Mouse (Mus musculus): ENCODE results near the gene Rccd1.

Gene Rccd1

DNA sequence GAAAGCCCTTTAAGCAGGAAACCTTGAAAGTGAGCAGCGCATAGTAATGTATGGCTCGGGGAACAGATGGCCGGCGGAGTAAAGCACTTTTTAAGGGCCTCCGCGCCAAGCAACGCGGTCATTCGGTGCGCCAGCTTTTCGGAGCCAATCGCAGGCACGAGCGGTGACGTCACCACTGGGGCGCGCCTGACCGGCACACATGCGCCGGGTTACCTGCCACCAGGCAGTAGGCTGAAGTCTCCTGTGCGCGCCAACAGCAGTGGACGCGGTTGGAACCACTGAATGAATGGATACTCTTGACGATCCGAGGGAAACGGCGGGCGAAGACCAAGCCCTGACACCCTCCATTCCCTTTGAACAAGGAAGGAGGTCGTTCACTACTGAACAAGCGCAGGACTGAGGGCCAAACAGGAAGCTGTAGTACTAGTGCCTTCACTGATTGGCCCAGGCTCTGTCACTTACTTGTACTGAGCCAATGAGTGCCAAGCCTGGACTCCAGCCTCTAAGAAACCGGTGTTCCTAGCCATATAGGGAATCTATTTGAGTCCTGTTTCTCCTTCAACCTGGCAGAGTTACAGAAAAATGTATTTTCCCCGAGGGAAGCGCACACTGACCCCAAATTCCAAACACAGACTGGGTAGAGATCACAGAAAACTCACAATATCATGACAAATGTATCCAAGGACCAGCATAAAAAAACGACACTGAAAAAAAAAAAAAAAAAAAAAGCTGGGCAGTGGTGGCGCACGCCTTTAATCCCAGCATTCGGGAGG lies at the start of gene Rccd1:
Gene Rccd1 (minus strand): TSS at position 412 of the 773 bp plus-strand sequence.
- DNase-seq (ENCODE audit: low spot score), result peak; percentile 88

DNA sequence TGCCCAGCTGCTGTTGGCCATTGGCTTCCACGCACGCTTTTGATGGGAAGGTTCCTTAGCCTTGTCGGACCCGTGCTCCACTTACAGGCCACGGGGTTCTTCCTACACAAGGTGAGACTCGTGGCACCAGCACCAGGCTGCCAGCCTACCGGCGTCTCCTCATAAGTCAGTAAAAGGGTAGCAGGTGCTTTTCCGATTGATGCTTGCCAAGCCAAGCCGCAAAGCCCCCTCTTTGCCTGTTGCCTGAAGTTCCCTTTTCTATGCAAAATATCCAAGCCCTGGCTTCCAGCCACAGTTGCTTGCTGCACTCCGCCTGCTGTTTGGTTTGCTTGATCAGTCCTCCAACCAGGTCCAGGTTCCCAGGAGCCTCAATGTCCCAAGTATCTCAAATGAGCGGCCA lies 49.6 kb upstream of the Rccd1 start:
- DNase-seq (ENCODE audit: low spot score), result no peak

DNA sequence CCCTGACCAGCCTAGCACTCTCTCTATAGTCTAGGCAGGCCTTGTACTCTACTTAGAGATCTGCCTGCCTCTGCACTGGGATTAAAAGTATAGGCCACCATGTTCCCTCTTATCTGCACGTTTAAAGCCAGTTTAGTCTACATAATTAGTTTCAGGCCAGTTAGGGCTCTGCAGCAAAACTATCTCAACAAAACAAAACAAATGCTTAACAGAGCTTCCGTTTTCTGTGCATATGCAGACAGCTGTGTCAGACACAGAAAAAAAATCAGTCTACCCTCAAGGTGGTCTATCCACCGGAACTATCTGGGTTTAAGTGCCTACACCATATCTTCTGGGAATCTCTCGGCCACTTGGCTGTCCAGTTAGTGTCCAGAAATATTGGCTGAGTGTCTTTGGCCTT lies 49.1 kb upstream of the Rccd1 start:
- DNase-seq (ENCODE audit: low spot score), result no peak

DNA sequence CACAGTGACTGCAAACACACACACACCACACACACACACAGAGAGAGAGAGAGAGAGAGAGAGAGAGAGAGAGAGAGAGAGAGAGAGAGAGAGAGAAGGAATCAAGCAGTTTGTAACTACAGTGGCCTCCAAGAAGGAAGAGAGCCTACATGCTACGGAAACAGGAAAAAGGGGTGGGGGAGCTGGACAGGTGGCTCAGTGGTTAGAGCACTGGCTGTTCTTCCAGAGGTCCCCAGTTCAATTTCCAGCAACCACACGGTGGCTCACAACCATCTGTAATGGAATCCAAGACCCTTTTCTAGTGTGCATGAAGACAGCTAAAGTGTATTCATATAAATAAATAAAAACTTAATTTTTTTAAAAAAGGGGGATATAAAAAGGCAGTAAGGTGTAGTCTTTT lies 48.4 kb upstream of the Rccd1 start:
- no peak for DNase-seq (ENCODE audit: low spot score)

DNA sequence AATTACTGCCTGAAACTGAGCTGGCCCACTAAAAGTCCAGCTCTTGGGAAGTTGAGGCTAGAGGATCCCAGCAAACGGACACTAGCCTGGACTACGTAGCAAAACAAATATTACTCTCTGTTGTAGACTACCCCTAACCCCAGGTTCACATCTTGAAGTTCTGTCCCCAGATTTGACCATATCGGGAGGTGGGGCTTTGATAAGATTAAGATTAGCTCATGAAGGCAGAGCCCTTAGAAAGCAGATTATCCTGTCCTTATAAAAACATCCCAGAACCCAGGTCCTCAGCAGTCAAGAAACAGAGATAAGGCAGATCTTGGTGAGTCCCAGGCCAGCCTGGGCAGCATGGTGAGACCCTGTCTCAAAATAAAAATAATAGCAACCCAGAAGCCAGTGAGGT lies 47.9 kb upstream of the Rccd1 start:
- no peak for DNase-seq (ENCODE audit: low spot score)

DNA sequence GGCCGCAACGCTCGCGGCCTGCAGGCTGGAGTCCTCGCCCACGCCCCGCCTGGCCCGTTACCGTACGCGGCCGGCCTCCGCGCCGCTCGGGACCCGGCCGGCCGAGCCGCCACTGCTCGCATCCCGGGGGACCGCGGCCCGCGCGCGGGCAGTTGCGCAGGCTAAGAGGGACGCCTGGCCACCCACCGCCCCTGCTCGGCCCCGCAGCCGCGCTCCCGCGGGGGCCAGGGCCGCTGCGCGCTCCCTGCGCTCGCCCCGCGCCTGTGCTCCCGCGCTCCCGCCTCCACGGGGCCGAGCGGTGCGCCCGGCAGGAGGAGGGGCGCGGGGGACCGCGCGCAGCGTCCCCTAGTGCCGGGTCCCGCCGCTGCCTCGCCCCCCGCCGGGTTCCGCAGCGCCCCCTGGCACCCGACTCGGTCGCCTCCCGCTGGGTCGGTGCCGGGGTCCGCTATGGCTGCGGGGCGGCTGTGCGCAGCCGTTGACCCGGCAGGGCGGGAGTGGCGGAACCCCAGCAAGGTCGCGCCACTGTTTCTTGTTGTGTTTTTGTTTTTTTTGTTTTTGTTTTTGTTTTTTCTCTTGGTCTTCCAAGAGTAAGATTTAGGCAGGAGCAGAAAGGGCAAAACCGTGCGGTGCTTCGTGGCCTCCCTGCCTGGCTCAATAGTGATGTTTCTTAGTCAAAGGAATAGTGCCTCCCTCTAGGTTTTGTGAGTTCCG lies 46.9 kb upstream of the Rccd1 start, which contains the start of gene Man2a2:
Gene Man2a2 (minus strand): TSS at position 335 of the 711 bp plus-strand sequence.
- DNase-seq (ENCODE audit: low spot score), result peak; percentile 61

DNA sequence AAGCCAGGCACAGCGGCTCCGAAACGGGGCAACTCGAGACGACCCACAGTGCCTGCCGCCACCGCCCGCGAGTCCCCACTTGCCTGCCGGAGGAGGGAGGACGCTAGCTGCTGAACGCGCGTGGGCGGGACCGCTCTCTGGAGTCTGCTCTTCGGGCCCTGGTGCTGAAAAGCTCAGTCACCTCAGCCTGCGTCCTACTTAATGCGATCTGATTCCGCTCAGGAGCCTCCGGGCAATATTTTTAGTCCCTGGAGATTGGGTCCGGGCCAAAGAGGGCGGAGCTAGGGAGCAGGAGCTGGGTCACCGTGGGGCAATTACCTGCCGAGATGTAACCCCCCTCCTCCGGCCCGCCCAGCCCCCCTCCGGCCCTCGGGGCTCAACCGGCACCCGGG lies 46.4 kb upstream of the Rccd1 start:
- DNase-seq (ENCODE audit: low spot score), result peak; percentile 66

DNA sequence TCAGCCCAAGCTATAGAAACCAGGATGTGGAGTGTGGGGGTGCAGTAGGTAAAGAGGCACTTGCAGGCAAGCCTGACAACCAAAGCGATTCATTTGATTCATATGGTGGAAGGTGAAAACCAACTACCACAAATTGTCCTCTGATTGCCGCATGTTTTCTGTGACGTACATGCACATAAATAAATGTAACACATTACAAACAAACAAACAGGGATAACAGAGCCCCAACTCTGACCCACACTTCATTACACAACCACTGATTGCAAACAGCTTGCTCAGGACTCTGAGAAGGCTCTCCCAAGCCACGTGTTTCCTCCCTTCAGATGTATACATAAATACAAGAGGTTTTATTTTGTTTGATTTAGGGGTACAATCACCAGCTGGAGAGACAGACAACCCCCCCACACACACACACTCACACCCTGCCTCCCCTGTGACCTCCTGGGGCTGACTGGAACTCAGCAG lies 45.7 kb upstream of the Rccd1 start:
- DNase-seq (ENCODE audit: low spot score), result no peak

DNA sequence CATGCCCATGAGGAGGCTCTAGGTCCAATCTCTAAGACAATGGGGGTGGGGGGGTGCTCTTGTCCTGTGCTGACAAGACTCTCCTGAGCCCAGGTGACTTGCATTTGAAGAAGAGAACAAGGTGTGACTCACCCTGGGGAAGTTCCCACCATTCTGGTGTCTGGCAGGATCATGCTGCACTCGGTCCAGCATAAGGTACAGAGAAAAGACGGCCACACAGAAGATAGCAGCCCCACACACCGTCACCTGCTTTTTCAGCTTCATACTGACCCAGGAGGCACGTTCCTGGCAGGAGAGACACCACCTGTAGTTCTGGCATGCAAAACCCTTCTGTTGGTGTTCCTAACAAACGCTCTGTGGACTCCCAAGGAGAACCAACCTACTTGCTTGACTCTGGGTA lies 45.2 kb upstream of the Rccd1 start:
- DNase-seq (ENCODE audit: low spot score), result no peak

DNA sequence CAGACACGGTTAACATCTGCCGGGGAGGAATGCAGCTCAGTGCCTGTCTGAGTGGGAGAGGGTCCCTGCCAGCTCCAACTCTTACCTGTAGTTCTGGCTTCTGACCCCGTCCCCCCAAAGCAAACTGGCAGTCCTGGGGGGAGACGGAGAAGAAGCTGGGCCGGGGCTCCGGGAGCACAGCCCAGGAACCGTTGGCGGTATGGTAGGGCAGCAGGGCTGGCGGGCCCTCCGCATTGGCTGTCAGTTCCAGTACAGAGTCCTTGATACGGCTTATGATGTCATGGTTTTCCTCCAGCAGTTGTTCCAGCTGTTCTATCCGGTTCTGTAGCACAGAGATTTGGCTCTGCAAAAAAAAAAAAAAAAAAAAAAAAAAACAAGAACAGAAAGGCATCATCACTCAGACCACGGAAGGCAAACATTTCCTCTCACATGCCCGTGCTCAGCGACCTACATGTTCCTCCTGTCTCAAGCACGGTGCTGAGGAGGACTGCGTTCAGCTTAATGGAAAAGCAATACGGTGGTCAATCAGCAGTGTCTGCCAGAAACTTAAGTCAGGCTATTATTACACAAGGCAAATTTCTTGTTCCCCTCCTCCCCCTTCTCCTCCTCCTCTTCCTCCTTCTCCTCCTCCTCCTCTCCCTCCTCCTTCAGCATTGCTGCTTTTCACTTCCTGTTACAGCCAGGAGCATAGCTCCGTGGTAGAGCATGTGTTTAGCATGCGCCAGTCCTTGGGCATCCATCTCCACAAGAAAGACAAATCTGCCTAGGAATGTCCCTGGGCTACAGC lies 44.6 kb upstream of the Rccd1 start:
- DNase-seq (ENCODE audit: low spot score), result no peak

DNA sequence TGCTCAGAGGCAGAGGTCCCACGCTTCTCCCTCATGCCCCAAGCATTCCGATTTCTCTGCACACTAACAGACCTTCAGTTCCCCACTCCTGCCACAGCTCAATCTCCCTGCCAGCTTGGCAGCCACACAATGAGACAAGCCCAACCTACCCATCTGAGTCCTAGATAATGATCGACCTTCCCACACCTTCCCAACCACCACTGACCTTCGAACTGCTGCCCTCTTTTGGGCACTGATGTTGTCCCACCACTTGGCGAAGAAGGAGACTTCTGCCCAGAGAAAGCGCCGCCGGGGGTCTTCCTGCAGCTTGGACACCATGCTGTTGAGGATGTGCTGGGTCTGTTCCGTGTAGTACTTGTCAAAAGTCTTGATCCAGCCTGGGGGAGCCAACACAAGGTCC lies 43.8 kb upstream of the Rccd1 start:
- no peak for DNase-seq (ENCODE audit: low spot score)

DNA sequence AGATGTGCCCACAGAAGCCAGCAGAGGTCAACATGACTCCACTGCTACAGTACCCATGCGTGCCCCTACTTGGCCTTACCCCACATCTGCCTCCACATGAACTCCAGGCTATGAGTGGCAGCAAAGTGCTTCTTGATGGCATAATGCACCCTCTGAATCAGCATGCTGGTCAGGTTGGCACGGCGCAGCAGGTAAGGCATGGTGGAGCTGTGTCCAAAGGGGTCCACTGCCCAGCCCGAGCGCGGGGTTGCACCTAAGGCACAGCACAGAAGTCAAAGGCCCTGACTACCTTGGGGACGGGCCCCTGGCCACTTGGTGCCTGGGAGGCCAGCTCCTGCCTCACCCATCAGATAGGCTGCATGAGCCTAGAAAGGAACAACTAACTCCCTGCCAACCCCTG lies 43.0 kb upstream of the Rccd1 start:
- no peak for DNase-seq (ENCODE audit: low spot score)

DNA sequence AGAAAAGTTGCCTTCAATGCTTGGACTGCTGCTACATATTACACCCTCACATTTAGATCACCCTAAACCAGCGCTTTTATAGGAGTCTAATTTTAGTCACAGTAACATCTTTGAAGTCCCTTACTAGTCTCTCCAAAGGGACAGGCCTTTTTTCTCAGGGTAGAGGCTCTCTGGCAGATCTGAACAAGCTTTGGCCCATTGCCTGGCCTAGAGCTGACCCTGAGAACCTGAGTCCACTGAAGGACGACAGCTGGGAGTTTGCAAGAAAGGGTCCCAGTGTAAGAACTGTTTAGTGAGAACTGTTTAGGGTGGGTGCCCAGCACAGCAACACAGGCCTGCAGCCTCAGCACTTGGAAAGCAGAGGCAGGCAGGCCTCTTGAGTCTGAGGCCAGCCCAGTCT lies 41.5 kb upstream of the Rccd1 start:
- peak; percentile 45 for DNase-seq (ENCODE audit: low spot score)

DNA sequence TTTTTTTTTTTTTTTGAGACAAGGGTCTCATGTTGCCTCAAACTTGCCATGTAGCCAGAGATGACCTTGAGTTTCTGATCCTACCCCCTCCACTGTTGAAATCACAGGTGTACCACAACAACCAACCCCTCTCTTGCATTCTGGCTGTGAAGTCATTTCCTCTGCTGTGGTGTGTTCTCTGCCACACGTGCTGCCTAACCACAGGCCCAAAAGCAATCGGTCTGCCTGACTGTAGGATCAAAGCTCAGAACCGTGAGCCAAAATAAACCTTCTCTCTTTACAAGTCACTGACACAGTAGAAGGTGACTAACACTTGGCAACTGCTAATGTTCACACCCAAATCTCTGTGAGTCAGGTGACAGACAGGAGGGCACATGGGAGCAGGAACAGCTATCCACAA lies 36.2 kb upstream of the Rccd1 start:
- no peak for DNase-seq (ENCODE audit: low spot score)

DNA sequence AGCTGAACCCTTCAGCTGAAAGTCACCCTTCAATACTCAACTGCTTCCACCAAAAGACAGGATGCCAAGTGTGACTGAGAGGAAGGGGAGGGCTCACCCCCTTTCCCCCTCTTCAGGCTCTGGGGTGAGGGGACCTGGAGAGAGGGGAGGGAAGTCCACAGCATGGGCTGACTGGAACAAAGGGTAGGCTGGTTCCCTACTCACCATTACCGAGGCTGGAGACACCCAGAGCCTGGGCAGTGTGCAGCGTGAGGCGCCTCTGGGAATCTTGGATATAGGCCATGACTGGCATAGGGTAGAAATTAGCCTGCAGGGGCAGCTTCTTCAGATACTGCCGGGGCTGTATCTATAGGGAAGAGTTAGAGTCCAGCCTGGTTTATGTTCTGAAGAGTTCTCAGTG lies 33.8 kb upstream of the Rccd1 start:
- DNase-seq (ENCODE audit: low spot score), result no peak

DNA sequence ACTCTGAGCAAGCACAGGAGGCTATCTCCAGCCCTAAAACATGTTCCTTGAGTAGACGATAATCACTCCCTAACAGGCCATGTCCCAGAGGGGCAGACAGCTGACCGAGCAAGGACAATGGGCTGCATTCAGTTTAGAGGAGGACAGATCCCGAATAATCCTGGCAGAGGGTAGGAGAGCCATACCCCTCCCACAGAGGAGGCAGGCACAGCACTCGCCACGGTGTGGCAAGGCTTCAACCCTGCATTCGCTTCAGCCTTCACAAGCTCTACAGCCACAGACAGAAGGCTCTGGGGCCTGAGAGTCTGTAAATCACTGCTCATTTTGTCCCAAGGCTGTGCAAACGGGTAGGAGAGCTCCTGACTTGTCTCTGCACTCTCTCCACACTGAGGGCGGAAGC lies 32.9 kb upstream of the Rccd1 start:
- DNase-seq (ENCODE audit: low spot score), result peak; percentile 32

DNA sequence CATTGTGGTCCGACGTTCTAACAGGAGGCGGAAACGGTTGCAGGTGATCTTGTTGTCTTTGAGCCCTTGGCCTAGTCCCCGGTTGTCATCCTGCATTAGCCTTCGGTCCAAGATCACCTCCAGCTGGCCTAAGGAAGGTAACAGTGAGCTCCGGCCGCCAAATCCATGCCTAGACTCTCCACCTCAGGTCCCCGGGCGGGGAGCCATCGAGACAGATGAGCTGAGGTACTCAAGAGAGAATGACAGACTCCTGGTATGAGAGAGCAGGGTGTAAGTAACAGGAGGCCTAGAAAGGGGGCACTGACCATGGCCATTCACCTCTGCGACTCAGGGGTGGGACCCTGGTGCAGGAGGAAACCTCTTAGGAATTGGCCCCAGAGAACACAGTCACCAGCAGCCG lies 32.1 kb upstream of the Rccd1 start:
- DNase-seq (ENCODE audit: low spot score), result no peak

DNA sequence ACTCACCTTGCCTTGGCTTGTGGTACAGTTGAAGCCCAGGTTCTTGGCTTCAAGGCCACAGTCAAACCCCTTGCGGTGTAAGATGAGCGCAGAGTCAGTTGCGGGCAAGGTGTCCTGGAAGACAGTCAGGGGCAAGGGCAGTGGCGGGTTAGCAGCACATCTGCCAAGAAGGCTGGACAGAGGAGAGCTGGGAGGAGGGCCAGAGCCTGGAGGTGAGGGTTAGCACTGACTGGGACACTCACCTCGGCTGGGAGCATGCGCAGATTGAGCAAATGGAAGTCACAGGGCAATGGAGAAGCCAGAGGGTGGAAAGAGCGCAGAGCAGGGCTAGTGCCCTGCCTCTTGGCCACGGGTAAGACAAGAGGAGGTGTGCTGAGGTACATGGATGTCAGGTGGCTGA lies 28.7 kb upstream of the Rccd1 start:
- no peak for DNase-seq (ENCODE audit: low spot score)

DNA sequence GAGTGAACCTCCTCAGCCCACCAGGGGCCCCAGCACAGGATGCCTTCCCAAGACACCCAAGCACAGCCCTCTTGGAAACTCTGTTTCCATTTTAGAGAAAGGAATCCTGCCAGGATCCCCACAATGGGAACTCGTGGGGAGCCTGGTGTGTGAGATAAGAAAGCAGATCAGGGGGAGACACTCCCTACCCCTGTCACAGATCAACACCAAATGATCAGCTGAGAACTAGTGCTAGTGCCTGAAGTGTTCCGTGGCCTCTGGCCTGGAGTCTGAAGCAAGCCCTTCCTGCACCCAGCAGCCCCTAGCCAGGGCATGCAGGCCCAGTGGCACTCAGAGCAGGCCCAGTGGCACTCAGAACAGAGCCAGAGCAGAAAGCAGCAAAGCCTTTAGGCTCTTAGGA lies 26.6 kb upstream of the Rccd1 start:
- DNase-seq (ENCODE audit: low spot score), result no peak

DNA sequence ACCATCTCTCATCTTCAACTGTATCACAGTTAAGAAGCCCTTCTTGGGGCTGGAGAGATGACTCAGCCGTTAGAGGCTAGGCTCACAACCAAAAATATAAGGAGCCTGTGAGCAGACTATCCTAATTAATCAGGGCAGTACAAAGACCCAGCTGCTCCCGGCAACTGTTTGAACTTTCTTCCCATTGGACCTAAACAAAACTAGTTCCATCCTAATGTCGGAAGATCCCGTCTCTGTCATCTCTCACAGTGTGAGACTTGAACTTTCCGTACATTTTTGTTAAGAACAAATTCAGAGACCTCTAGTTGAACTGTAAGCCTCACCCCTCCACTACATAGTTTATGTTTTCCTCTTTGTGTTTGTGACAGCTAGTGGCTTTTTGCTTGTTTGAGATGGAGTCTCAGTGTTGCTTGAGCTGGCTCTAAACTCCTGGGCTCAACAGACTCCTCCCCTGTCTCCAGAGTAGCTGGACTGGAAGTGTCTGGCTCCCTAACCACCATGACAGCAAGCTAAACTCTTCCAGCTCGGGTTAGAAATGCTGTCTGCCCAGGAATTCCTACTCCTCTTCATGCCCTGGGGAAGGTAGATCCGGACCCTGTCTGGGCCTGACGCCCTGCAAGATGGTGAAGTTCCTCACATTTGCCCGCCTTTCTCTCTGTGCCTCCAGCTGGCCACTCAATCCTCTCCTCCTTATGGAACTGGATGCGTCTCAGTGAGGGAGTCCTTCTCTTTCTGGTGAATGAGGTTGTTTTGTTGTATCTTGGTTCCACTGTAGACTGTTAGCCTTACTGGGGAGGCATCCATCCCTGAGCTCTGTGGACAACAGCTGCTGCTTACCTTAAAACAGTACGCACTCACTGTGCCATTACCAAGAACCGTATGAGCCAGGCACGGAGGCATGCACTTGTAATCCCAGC lies 23.7 kb upstream of the Rccd1 start:
- DNase-seq (ENCODE audit: low spot score), result no peak

DNA sequence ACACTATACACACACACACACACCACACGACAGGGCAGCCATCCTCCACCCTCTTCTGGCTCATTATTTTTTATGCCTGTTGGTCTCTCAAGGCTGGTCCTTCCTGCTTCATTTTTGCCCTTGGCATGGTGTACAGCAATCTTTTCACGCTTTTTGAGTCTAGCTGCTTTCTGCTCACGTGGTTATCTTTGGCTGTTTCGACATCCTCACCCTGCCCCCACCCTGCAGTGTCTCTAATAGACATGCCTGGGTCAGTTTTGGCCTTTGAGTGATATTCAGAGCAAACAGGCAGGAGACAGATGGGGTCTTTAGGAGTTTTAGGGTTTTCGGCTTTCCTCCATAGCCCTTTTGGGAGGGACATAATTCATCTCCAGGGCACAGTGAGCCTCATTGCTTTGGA lies 22.6 kb upstream of the Rccd1 start:
- no peak for DNase-seq (ENCODE audit: low spot score)

DNA sequence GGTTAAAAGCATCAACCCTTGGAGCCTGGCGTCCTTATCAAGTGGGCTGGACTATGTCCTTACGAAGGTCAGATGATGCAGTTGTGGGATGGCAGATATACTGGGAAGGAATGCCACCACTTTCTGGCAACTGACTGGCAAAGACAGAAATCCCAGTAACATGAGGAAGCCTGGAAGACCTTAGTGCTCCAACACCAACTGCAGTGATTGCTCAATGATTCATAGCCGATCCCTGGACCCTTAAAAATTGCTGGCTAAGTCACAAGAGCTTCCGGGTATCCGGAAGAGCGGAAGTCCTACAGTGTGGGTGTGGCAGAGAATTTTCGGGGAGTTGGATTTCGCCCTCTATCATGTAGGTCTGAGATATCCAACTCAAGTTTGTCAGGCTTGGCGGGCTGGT lies 21.9 kb upstream of the Rccd1 start:
- no peak for DNase-seq (ENCODE audit: low spot score)

Measured in ovary, adult 18-20 months (tissue).